Mouse (Mus musculus) embryonic fibroblast, embryonic 13.5 days (primary cell): ENCODE measurements at regions not wholly inside any gene's neighbourhood (a gene's known extent, or its start where the extent isn't known, plus 50 kb on each side); places are given as distances from the start of the nearest gene placed in this dataset.

ENCODE experiments used
- CTCF ChIP-seq: IDR thresholded peaks from 2 replicates; pipeline ENCODE4 v1.5.1; 2011; ENCODE audit warnings: mild to moderate bottlenecking, control low read depth, low read length, moderate library complexity, borderline replicate concordance; ENCODE audit not compliant: insufficient read depth
- POLR2A ChIP-seq: IDR thresholded peaks from 2 replicates; pipeline ENCODE4 v1.6.1; 2011; ENCODE audit warnings: low read depth, mild to moderate bottlenecking, control low read depth, low read length, moderate library complexity

GRCm38 (mm10) chr10:68347806-68348205 is 69.3 kb upstream of the Arid5b start:
- no peak for TF ChIP-seq POLR2A
- no peak for TF ChIP-seq CTCF
